7 mouse cellular contexts compared by ENCODE assay signal in genomic region chr16:33673530-33674109, GRCm38 (mm10). TPM values are rescaled to one million over a fixed set of nuclear protein-coding genes. Genes with fewer than 3 reads are reported as not detected.
DNase-seq lines count a peak whose midpoint lies in the region; ATAC-seq lines count a peak whose summit lies in the region.

No protein-coding gene starts in this region.

- no peak overlapping the region for H3K9ac ChIP-seq in forebrain, embryonic 13.5 days
- H3K9ac ChIP-seq in hindbrain, embryonic 16.5 days (ENCODE audit: low read depth, low read length), result no peak overlapping the region

- peak; percentile 84 for DNase-seq in left cerebral cortex, postnatal 4 days
- DNase-seq in left cerebral cortex, postnatal 10 days (ENCODE audit: extremely low spot score in 1 of 2, low spot score in 2 of 2), result no peak
- DNase-seq in retina, postnatal 1 day, result peak; percentile 84
- DNase-seq in natural killer cell, adult 2 months (ENCODE audit: low spot score in 2 of 2), result no peak
- DNase-seq in thymus, postnatal 10 days (ENCODE audit: low spot score in 2 of 2), result no peak

- H3K9me3 ChIP-seq in forebrain, embryonic 13.5 days (replicated peaks), result no peaks in the 10 kb centered on the region
- H3K9me3 ChIP-seq in hindbrain, embryonic 16.5 days (ENCODE audit: control insufficient read depth, low read length), result no peaks in the 10 kb centered on the region

- H3K36me3 ChIP-seq in forebrain, embryonic 13.5 days (ENCODE audit: poor library complexity, severe bottlenecking), result no peaks in the 10 kb centered on the region
- no peaks in the 10 kb centered on the region for H3K36me3 ChIP-seq in hindbrain, embryonic 16.5 days (ENCODE audit: control insufficient read depth, insufficient read depth, low read length)

- H3K27me3 ChIP-seq in forebrain, embryonic 13.5 days, result no peaks in the 10 kb centered on the region
- H3K27me3 ChIP-seq in hindbrain, embryonic 16.5 days (replicated peaks; ENCODE audit: control insufficient read depth, insufficient read depth, low read length), result no peaks in the 10 kb centered on the region

- peak overlapping the region; percentile 57 for H3K27ac ChIP-seq in forebrain, embryonic 13.5 days
- no peak overlapping the region for H3K27ac ChIP-seq in hindbrain, embryonic 16.5 days (ENCODE audit: low read depth, low read length)

- H3K4me3 ChIP-seq in forebrain, embryonic 13.5 days, result no peak overlapping the region
- H3K4me3 ChIP-seq in hindbrain, embryonic 16.5 days (ENCODE audit: low read length), result no peak overlapping the region

- H3K4me1 ChIP-seq in forebrain, embryonic 13.5 days, result peaks cover 17% of the 10 kb centered on the region
- peaks cover 2% of the 10 kb centered on the region; the same call in 1 of the 2 replicates for H3K4me1 ChIP-seq in hindbrain, embryonic 16.5 days (ENCODE audit: control insufficient read depth, insufficient read depth, low read depth, low read length)

- 65% methylated on average over 14 of the region's 14 CpGs for WGBS in forebrain, embryonic 13.5 days
- WGBS in hindbrain, embryonic 16.5 days, result 41% methylated on average over 14 of the region's 14 CpGs

- H3K4me2 ChIP-seq in forebrain, embryonic 13.5 days, result no peak overlapping the region
- no peak overlapping the region for H3K4me2 ChIP-seq in hindbrain, embryonic 16.5 days (ENCODE audit: low read length)

- intact Hi-C loops in left cerebral cortex, postnatal 4 days (cut with DNase I), result no loop called here
- intact Hi-C loops in left cerebral cortex, postnatal 10 days (cut with DNase I), result no loop called here

- peak; percentile 83 for ATAC-seq in forebrain, embryonic 13.5 days
- peak; percentile 75 for ATAC-seq in hindbrain, embryonic 16.5 days

RNA-seq across cellular contexts. Expression of gene Heg1, which starts 10.6 kb away (rescaled TPM):
- 10 to 100 TPM; 22.5 to 23.0 TPM for total RNA-seq in left cerebral cortex, postnatal 4 days (2021)
- total RNA-seq in left cerebral cortex, postnatal 10 days (2021), result 10 to 100 TPM; 27.5 to 28.1 TPM
- polyA plus RNA-seq in forebrain, embryonic 13.5 days (2015; fragmentation: Nextera tagmentation; extraction: Ambion mirVana), result 21.3 and 22.3 TPM in 2 replicates
- 7.2 and 10.0 TPM in 2 replicates for polyA plus RNA-seq in hindbrain, embryonic 16.5 days (2015; fragmentation: Nextera tagmentation; extraction: Ambion mirVana)

Comparison
In these comparisons a context has a peak if more than half of its experiments do, and no peak if none do; other contexts are left out.
1. DNase-seq: peak in left cerebral cortex, postnatal 4 days (single experiment) and retina, postnatal 1 day (single experiment); none in left cerebral cortex, postnatal 10 days (0 of 2), natural killer cell, adult 2 months (0 of 2) and thymus, postnatal 10 days (0 of 2).